Mouse (Mus musculus) WW6 (cell line): ENCODE data around the gene BC100530.
"Not testable (repeated sequence)": the region's sequence is repeated elsewhere in the genome, so short reads cannot be mapped to it uniquely, and the experiment has no call there.

Source experiments
- DNase-seq: peaks from one replicate; pipeline ENCODE4 v3.0.0-alpha.2; 2013; ENCODE audit warnings: low read depth, low spot score

BC100530 gene

GRCm38 (mm10) chr16:36367648-36368047 lies at the start of gene BC100530:
Gene BC100530 (minus strand): TSS chr16:36367748.
- DNase-seq: not testable (repeated sequence)

GRCm38 (mm10) chr16:36408357-36408756 lies 40.8 kb upstream of the BC100530 start, which contains the start of gene Stfa2:
Gene Stfa2 (minus strand): TSS chr16:36408457.
- no peak for DNase-seq

DNA sequence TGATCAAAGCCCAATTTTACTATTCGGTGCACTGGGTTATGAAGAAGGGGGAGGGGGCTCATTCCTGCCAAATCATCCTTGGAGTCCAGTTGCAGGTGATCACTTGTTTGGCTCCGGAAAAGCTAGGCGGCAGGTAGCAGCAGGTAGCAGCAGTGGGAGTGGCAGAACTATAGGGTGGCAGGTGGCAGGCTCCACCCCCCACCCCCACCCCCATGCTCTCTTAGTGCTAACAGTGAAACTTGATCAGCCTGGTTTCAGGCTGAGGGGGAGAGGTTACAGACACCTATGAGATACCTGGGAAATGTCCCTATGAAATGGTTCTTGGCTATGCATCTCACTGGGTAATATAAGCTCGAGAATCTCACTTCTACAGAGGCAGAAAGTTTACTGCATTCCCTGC lies 21.5 kb upstream of the BC100530 start:
- no peak for DNase-seq

DNA sequence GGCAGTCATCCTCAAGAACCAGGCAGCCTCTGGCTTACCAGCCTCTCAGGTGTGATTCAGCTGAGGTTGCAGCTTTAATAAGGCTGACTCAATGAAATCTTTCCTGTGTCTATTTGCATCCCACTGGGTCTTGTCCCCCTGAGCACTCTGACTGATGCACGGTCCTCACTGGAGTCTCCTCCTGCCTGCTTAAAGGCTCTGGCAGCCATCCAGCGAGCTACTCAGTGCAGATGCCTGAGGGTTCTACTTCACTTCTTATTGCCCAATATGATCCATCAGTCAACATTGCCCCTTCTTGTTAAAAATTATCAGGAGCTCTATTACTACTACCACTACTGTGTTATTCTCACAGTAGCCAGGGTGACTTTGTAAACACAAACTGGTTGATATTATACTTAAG lies 30.4 kb downstream of the BC100530 start:
- DNase-seq: no peak

DNA sequence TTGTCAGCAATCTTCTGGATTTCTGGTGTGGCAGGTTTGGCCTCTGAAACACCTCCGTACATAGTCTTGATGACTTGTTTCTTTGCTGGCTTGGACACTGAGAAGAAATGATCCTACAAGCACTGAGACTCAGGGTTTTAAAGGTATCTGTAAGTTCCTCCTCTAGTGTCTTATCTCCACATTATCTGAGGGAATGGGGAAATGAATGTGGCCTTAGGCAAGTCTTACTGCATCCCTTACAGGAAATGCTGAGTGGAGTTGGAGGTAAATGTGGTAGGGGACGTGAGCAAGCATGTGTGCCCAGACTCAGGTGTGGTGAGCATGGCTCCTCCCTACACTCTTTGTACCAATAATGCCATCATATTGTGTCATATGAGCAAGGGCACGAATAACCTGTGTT lies 33.3 kb downstream of the BC100530 start, which contains the start of gene BC117090:
TSS of gene BC117090 (minus strand) at position 101 of the 400 bp plus-strand sequence.
- DNase-seq: no peak

- no peak for DNase-seq
Observed at GRCm38 (mm10) chr16:36319286-36319685, 48.3 kb downstream of the BC100530 start.

DNA sequence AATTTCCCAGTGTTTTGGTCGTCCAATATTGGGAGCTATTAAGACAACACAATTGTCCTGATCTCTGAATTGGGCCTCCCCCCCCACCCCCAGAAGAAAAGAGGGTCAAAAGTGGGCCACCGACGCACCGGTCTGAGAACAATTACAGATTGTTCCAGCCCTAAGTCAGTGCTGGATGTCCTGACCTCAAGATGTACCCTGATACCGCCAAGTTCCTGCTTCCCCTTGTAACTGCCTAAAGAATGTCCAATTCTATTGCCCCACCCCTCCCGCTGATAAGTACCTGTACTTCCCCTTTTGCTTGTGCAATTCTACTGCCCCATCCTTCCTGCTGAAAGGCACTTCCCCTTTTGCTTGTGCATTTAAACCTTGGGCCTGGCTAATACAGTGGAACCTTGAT lies 51.4 kb downstream of the BC100530 start:
- not testable (repeated sequence) for DNase-seq
